Mouse (Mus musculus) neural tube, embryonic 13.5 days (tissue): ENCODE measurements around the gene Myog. TPM values are rescaled to one million over a fixed set of nuclear protein-coding genes. Genes with fewer than 3 reads are reported as not detected.
A peak's percentile ranks its signal among the peaks of the same experiment; 100 is the strongest.

Source experiments
- ATAC-seq: fragments of 200-750 bp; cut with Nextera tagmentation; 2 replicates; pipeline ENCODE4 v1.8.0; 2017; ENCODE audit warnings: low read depth, mild to moderate bottlenecking, moderate TSS enrichment, moderate library complexity
- H3K27ac ChIP-seq: fragments of 300-500 bp; sonication (generic); replicated peaks from 2 replicates; pipeline ENCODE4 v1.5.1; 2015; ENCODE audit warnings: moderate library complexity, mild to moderate bottlenecking, inconsistent platforms
- H3K27me3 ChIP-seq: fragments of 300-500 bp; sonication (generic); 2 replicates; pipeline ENCODE4 v1.6.1; 2015; ENCODE audit warnings: mild to moderate bottlenecking, inconsistent platforms
- H3K36me3 ChIP-seq: fragments of 300-500 bp; sonication (generic); 2 replicates; pipeline ENCODE4 v1.6.1; 2015; ENCODE audit warnings: mild to moderate bottlenecking, inconsistent platforms
- H3K4me1 ChIP-seq: fragments of 300-500 bp; sonication (generic); replicated peaks from 2 replicates; pipeline ENCODE4 v1.6.1; 2015; ENCODE audit warnings: inconsistent platforms
- H3K4me2 ChIP-seq: fragments of 300-500 bp; sonication (generic); 2 replicates; pipeline ENCODE4 v1.6.1; 2015; ENCODE audit warnings: inconsistent platforms, mild to moderate bottlenecking, moderate library complexity
- H3K4me3 ChIP-seq: fragments of 300-500 bp; sonication (generic); 2 replicates; pipeline ENCODE4 v1.5.1; 2015; ENCODE audit warnings: mild to moderate bottlenecking, inconsistent platforms
- H3K9ac ChIP-seq: fragments of 300-500 bp; sonication (generic); 2 replicates; pipeline ENCODE4 v1.6.1; 2015; ENCODE audit warnings: moderate library complexity, mild to moderate bottlenecking, inconsistent platforms
- H3K9me3 ChIP-seq: fragments of 300-500 bp; sonication (generic); 2 replicates; pipeline ENCODE4 v1.6.1; 2016; ENCODE audit warnings: inconsistent platforms
- WGBS: fragments of 180-500 bp; shearing (Covaris S2); methylation state at CpG from one replicate; pipeline ENCODE4 v1.1.7; 2015; 5-methylcytosine and 5-hydroxymethylcytosine counted together
- polyA plus RNA-seq: library from polyadenylated mRNA; unstranded; fragments of >200 nt; fragmentation: Nextera tagmentation; extraction: Ambion mirVana; gene quantifications from 2 replicates; pipeline ENCODE4 v1.2.1, GENCODE M21; 2015

Gene Myog
- polyA plus RNA-seq, 1 experiment from 2014 or later = 5.2 TPM

DNA sequence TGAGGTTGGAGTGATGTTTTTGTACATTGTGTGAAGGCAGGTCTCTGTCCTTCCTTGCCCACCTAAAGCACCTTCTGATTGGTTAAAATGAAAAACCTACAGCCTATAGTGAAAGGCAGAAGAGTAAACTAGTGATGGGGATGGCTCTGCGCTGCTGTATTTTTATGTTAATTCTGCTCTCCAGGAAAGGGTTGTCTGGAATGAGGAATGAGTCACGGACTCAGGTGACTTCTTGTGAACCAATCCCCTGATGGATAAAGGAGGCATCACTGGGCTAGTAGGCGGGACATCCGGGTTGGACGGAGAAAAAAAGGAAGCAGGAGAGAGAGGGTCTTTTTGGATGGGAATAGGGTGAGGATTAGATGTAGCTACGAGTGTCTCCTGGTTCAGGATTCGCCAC lies 19.8 kb upstream of the Myog start:
- H3K27ac ChIP-seq = no peak overlapping the region
- H3K4me1 ChIP-seq = peaks cover 28% of the 10 kb centered on the region
- 71% methylated on average over 7 of the region's 7 CpGs for WGBS
- no peak overlapping the region for H3K4me3 ChIP-seq
- no peaks in the 10 kb centered on the region for H3K9me3 ChIP-seq
- H3K27me3 ChIP-seq = no peaks in the 10 kb centered on the region
- no peak for ATAC-seq
- no peak overlapping the region for H3K4me2 ChIP-seq
- H3K9ac ChIP-seq = no peak overlapping the region
- H3K36me3 ChIP-seq = no peaks in the 10 kb centered on the region

GRCm38 (mm10) chr1:134272754-134273250 lies 17.0 kb upstream of the Myog start:
- 71% methylated on average over 5 of the region's 5 CpGs for WGBS
- H3K27ac ChIP-seq = peak overlapping the region; percentile 82

GRCm38 (mm10) chr1:134273493-134274395 lies 16.0 kb upstream of the Myog start:
- Histone ChIP-seq H3K36me3 (no peaks in the 10 kb centered on the region), H3K9ac (no peak overlapping the region), H3K4me1 (peaks cover 19% of the 10 kb centered on the region), H3K4me2 (no peak overlapping the region), H3K9me3 (no peaks in the 10 kb centered on the region), H3K4me3 (no peak overlapping the region), H3K27me3 (no peaks in the 10 kb centered on the region), H3K27ac (peak overlapping the region; percentile 82)
- ATAC-seq = peak; percentile 74
- WGBS = 50% methylated on average over 9 of the region's 9 CpGs

More at GRCm38 (mm10) chr1:134272754-134273250, 17.0 kb upstream of the Myog start:
- no peak overlapping the region for H3K4me2 ChIP-seq
- H3K9me3 ChIP-seq = no peaks in the 10 kb centered on the region
- H3K4me1 ChIP-seq = peaks cover 19% of the 10 kb centered on the region
- no peak for ATAC-seq
- no peaks in the 10 kb centered on the region for H3K36me3 ChIP-seq
- H3K4me3 ChIP-seq = no peak overlapping the region
- no peaks in the 10 kb centered on the region for H3K27me3 ChIP-seq
- no peak overlapping the region for H3K9ac ChIP-seq

DNA sequence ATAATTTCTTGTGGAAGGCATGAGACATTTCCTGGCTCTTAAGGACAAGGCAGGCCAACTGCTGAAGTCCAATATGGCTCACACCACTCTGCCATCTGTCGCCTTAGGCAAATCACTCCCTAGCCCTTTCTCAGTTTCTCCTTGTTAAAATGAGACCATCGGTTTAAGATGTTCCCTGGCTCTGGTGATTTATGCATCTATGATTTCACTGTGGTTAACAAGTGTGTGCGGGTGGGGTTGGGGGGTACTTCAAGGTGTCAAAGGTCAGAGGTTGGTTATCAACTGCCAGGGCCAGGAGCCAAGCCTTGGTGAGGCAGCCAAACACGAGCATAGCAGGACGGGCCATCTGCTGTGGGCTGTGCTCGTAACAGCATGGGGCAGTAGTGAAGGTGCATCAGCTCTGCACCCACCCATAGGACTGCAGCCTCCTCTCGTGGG lies 15.3 kb upstream of the Myog start:
- no peak for ATAC-seq
- Histone ChIP-seq H3K9me3 (no peaks in the 10 kb centered on the region), H3K27me3 (no peaks in the 10 kb centered on the region), H3K9ac (no peak overlapping the region), H3K36me3 (no peaks in the 10 kb centered on the region), H3K4me2 (no peak overlapping the region), H3K4me1 (peaks cover 19% of the 10 kb centered on the region), H3K4me3 (no peak overlapping the region), H3K27ac (peak overlapping the region; percentile 82)
- 67% methylated on average over 7 of the region's 7 CpGs for WGBS

DNA sequence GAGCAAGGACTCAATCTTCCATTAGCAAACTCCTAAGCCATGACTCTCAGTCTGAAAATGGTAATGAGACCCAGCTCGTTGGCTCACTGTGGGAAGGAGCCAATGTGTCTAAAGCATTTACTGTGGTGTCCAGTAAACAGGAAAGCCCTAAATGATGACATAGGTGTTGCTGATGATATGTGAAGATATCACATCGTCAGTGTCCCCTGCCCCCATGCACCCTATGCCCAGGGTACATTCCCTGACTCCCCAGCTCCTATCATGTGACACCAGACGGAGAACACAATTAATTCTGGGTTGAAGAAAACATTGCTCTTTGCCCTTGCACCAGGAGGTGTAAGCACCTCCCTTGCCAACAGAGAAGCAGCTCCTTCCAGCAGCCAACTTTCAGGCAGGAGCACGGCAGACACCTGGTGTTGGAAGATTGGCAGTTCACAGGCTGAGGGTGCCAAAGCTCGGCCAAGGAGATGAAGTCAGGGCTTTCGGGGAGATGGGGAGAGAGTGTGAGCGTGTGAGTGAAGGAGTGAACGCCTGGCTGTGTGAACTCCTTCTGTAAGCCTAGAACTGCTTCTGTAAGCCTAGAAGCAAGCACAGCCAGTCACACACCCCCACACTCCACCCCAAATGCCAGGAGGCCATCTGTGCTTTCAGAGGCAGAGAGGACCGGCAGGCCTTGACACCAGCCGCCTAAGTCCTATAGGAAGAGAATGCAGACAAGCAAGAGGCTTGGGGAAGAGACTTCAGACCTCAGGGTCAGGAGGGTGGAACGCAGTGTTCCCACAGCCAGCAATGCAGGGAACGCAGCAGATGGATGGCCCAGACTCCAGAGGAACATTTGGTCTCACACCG lies 13.9 kb upstream of the Myog start:
- no peaks in the 10 kb centered on the region for H3K36me3 ChIP-seq
- no peak overlapping the region for H3K4me2 ChIP-seq
- H3K4me1 ChIP-seq = peaks cover 19% of the 10 kb centered on the region
- no peak for ATAC-seq
- H3K9ac ChIP-seq = no peak overlapping the region
- no peak overlapping the region for H3K4me3 ChIP-seq
- H3K9me3 ChIP-seq = no peaks in the 10 kb centered on the region
- H3K27me3 ChIP-seq = no peaks in the 10 kb centered on the region
- H3K27ac ChIP-seq = no peak overlapping the region
- 76% methylated on average over 13 of the region's 13 CpGs for WGBS

- Histone ChIP-seq H3K4me3 (no peak overlapping the region), H3K4me2 (no peak overlapping the region), H3K9ac (no peak overlapping the region), H3K9me3 (no peaks in the 10 kb centered on the region), H3K36me3 (no peaks in the 10 kb centered on the region), H3K27ac (no peak overlapping the region), H3K27me3 (no peaks in the 10 kb centered on the region), H3K4me1 (peaks cover 19% of the 10 kb centered on the region)
- WGBS = 87% methylated on average over 7 of the region's 7 CpGs
- ATAC-seq = no peak
Measured at GRCm38 (mm10) chr1:134276823-134277222, 13.0 kb upstream of the Myog start.

DNA sequence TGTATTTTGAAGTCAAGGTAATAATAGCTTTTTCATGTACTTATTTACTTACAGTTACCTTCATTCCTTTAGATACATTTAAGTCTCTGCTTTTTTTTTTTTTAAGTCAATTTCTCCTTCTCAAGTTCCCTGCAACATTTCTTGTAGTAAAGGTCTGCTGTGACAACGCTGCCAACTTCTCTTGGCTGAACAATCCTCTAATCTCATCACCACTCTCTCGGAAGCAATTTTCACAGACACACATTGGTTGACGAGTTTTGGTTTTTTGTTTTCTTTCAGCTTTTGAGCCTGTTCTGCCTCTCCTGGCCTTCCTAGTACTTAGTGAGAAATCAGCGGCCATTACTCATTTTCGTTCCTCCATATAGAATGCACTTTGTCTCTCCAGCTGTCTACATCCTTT lies 9.6 kb upstream of the Myog start:
- H3K4me2 ChIP-seq = no peak overlapping the region
- H3K27ac ChIP-seq = no peak overlapping the region
- H3K9ac ChIP-seq = no peak overlapping the region
- no peaks in the 10 kb centered on the region for H3K9me3 ChIP-seq
- no peaks in the 10 kb centered on the region for H3K4me1 ChIP-seq
- no peaks in the 10 kb centered on the region for H3K27me3 ChIP-seq
- no peak for ATAC-seq
- H3K4me3 ChIP-seq = no peak overlapping the region
- no peaks in the 10 kb centered on the region for H3K36me3 ChIP-seq
- WGBS = 89% methylated on average over 5 of the region's 5 CpGs

DNA sequence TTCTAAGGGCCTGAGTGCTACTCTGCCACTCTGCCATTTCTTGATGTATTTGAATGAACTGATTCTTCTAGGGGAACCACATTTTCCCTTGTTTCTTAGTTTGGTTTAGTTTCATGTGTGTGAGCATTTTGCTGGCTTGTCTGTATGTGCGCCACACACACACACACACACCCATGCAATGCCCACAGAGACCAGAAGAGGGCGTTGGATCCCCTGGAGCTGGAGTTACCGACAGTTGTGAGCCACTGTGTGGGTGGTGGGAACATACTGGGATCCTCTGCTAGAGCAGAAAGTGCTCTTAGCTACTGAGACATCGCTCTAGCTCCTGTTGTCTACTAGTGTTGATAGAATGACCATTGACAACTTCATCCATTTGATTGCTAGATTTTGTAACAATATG lies 8.2 kb upstream of the Myog start:
- no peak for ATAC-seq
- no peaks in the 10 kb centered on the region for H3K36me3 ChIP-seq

GRCm38 (mm10) chr1:134282342-134282741 lies 7.4 kb upstream of the Myog start:
- Histone ChIP-seq H3K27me3 (no peaks in the 10 kb centered on the region), H3K4me2 (no peak overlapping the region), H3K4me3 (no peak overlapping the region), H3K4me1 (no peaks in the 10 kb centered on the region), H3K27ac (no peak overlapping the region), H3K9ac (no peak overlapping the region), H3K36me3 (no peaks in the 10 kb centered on the region), H3K9me3 (no peaks in the 10 kb centered on the region)
- ATAC-seq = no peak
- 78% methylated on average over 3 of the region's 3 CpGs for WGBS

More for the DNA sequence above, 8.2 kb upstream of the Myog start:
- Histone ChIP-seq H3K4me1 (no peaks in the 10 kb centered on the region), H3K27me3 (no peaks in the 10 kb centered on the region), H3K27ac (no peak overlapping the region), H3K4me2 (no peak overlapping the region), H3K9ac (no peak overlapping the region), H3K9me3 (no peaks in the 10 kb centered on the region), H3K4me3 (no peak overlapping the region)
- 75% methylated on average over 4 of the region's 4 CpGs for WGBS

DNA sequence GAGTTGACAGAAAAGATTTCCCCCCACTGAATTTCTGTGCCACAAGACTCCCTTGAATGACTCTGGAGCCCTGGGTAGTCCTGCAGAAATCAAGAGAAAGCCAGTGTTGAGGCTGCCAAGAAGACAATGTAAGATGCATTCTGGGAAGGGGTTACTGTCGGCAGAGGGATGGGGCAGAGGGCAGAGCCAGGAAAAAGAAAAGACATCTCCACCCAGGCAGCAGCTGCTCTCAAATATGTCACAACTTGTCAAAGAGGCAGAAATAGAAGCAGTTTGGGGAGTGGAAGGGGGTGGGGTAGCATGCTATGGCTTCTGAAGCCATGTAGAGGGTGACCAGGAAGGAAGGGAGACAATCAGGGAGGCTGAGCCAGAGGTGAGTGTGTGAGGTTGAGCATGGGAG lies 6.7 kb upstream of the Myog start:
- Histone ChIP-seq H3K4me2 (no peak overlapping the region), H3K9ac (no peak overlapping the region), H3K27ac (no peak overlapping the region), H3K27me3 (no peaks in the 10 kb centered on the region), H3K4me1 (no peaks in the 10 kb centered on the region), H3K9me3 (no peaks in the 10 kb centered on the region), H3K4me3 (no peak overlapping the region), H3K36me3 (no peaks in the 10 kb centered on the region)
- 59% methylated on average over 1 of the region's 1 CpGs for WGBS
- no peak for ATAC-seq

GRCm38 (mm10) chr1:134285458-134286120 lies 4.2 kb upstream of the Myog start:
- peaks cover 6% of the 10 kb centered on the region for H3K4me1 ChIP-seq
- H3K27me3 ChIP-seq = no peaks in the 10 kb centered on the region
- WGBS = 59% methylated on average over 10 of the region's 10 CpGs
- no peaks in the 10 kb centered on the region for H3K9me3 ChIP-seq
- no peak overlapping the region for H3K4me3 ChIP-seq
- ATAC-seq = no peak
- no peak overlapping the region for H3K27ac ChIP-seq
- H3K36me3 ChIP-seq = no peaks in the 10 kb centered on the region
- H3K4me2 ChIP-seq = no peak overlapping the region
- no peak overlapping the region for H3K9ac ChIP-seq

DNA sequence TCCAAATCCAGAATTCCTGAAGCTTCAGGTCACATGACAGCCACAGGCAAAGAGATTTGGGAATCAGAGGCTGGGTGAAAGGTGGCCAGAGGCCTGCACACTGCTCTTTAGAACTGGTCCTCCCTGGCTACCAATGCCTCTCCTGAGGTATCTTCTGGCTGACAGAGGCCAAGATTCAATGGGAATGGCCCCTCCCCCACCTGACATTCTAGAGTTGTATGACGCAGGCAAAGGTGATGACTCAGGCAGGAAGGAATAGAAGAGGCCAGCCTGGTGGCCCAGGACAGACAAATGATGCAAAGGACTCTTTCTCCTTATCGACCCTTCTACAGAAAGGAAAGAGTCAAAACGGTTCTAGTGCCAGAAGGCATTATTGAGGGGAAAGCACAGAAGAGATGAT lies 1.6 kb upstream of the Myog start:
- Histone ChIP-seq H3K9me3 (no peaks in the 10 kb centered on the region), H3K9ac (no peak overlapping the region), H3K27me3 (no peaks in the 10 kb centered on the region), H3K4me3 (no peak overlapping the region), H3K4me1 (peaks cover 19% of the 10 kb centered on the region), H3K36me3 (no peaks in the 10 kb centered on the region), H3K27ac (no peak overlapping the region), H3K4me2 (no peak overlapping the region)
- ATAC-seq = no peak
- 81% methylated on average over 3 of the region's 3 CpGs for WGBS
